Mouse (Mus musculus): ENCODE measurements at regions not wholly inside any gene's neighbourhood (a gene's known extent, or its start where the extent isn't known, plus 50 kb on each side); places are given as distances from the start of the nearest gene placed in this dataset.

DNA sequence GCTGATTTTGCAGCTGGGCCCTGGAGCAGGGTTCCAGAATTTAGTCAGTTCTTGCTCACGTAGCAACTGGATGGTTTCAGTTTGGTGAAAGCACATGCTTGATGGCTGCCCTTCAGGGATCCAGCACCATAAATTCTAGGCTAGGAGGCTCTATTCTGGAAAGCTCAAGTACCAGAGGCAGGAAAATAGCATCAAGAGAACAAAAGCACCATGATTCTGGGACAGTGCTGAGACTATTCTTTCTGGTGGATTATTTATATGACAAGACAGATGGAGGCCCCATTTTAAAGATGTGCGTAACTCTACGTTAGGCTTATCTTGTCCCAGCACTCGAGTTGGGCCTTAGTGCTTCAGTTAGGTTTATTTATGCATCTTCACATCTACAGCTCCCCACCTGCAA lies 463.0 kb upstream of the Pdzrn3 start:
- 90% methylated on average over 4 of the region's 4 CpGs for WGBS
- no peak for ATAC-seq (ENCODE audit: low FRiP score)

DNA sequence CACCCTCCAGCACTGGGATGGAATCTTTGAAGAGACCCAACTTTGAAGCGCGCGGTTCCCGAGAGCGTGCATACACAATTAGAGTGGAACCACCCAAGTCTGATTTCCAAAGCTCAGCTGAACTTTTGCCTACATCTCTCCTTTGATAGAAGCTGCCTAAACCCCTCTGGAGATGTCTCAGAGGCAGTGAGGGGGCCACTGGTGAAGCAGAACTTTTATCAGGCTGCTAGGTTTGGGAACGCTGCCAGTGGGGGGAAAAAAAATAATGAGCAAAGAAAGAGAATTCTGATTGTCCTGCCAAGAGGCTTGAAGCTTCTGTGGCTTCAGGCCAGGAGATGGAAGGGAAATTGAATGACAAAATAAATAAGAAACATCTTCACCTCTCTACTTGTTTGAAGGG lies 459.9 kb upstream of the Pdzrn3 start:
- H3K27ac ChIP-seq: no peak overlapping the region
- no peaks in the 10 kb centered on the region for H3K36me3 ChIP-seq
- 72% methylated on average over 6 of the region's 6 CpGs for WGBS
- no peak overlapping the region for H3K4me3 ChIP-seq
- H3K9ac ChIP-seq: no peak overlapping the region
- no peaks in the 10 kb centered on the region for H3K4me1 ChIP-seq (replicated peaks)
- H3K27me3 ChIP-seq: no peaks in the 10 kb centered on the region
- no peaks in the 10 kb centered on the region for H3K9me3 ChIP-seq
- ATAC-seq (ENCODE audit: low FRiP score): no peak
- no peak overlapping the region for H3K4me2 ChIP-seq

More for the DNA sequence above, 463.0 kb upstream of the Pdzrn3 start:
- Histone ChIP-seq H3K27me3 (no peaks in the 10 kb centered on the region), H3K27ac (no peak overlapping the region), H3K36me3 (no peaks in the 10 kb centered on the region), H3K4me2 (no peak overlapping the region), H3K4me1 (replicated peaks) (no peaks in the 10 kb centered on the region), H3K9ac (no peak overlapping the region), H3K4me3 (no peak overlapping the region), H3K9me3 (no peaks in the 10 kb centered on the region)

DNA sequence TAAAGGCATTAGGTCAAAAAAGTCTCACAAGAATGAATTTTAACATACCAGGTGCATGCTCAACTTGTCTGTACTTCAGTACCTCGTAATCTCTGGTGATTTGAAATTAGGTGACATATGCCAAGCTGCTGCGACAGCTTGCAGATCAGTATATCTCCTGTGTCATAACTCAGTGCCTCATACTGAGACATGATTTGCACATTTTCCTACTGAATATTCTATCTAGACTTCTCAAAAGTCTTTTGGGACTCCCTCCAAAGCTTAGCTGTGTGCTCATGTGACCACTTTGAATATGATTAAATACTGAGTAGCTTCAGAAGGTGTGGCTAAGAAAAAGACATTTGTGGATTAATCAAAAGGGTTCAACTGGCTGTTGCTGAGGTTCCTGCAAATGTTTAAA lies 416.3 kb upstream of the Pdzrn3 start:
- H3K4me3 ChIP-seq: no peak overlapping the region
- H3K27ac ChIP-seq: no peak overlapping the region
- H3K4me1 ChIP-seq (replicated peaks): no peaks in the 10 kb centered on the region
- H3K4me2 ChIP-seq: no peak overlapping the region
- H3K9ac ChIP-seq: no peak overlapping the region
- H3K9me3 ChIP-seq: no peaks in the 10 kb centered on the region
- WGBS: 81% methylated on average over 2 of the region's 2 CpGs
- no peaks in the 10 kb centered on the region for H3K27me3 ChIP-seq
- ATAC-seq (ENCODE audit: low FRiP score): no peak
- no peaks in the 10 kb centered on the region for H3K36me3 ChIP-seq

DNA sequence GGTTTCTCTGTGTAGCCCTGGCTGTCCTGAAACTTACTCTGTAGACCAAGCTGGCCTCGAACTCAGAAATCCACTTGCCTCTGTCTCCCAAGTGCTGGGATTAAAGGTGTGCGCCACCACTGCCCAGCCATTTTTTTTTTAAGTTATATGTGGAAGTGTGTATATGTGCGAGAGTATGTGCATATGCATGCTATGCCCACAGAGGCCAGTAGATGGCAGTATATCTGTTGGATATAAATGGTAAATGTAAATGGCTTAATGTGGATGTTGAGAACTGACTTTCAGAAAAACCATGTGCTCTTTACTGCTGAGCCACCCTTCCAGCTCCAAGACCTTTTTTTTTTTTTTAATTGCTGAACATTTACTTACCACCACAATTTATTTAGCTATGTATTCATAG lies 400.2 kb upstream of the Pdzrn3 start:
- no peaks in the 10 kb centered on the region for H3K4me1 ChIP-seq (replicated peaks)
- 97% methylated on average over 3 of the region's 3 CpGs for WGBS
- no peak overlapping the region for H3K4me2 ChIP-seq
- ATAC-seq (ENCODE audit: low FRiP score): no peak
- no peak overlapping the region for H3K9ac ChIP-seq
- H3K27ac ChIP-seq: no peak overlapping the region
- H3K27me3 ChIP-seq: no peaks in the 10 kb centered on the region
- no peaks in the 10 kb centered on the region for H3K36me3 ChIP-seq
- no peaks in the 10 kb centered on the region for H3K9me3 ChIP-seq
- H3K4me3 ChIP-seq: no peak overlapping the region

DNA sequence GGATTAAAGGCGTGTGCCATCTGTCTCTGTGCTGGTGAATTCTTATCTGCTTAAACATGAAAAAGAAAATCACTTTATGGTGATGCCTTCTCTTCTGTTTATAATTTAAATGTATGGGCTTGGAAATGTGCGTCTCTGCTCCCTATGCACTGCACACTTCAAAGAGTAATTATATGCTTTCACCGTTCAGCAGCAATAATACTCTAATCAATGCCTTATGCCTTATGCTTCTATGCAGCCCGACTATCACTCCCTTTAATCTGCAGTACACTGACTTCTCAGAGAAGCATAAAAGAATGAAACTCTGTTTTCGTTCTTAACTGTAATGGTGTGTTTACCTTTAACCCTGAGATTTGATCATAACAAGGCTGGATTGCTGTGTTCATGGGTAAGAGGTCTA lies 395.5 kb upstream of the Pdzrn3 start:
- no peaks in the 10 kb centered on the region for H3K36me3 ChIP-seq

DNA sequence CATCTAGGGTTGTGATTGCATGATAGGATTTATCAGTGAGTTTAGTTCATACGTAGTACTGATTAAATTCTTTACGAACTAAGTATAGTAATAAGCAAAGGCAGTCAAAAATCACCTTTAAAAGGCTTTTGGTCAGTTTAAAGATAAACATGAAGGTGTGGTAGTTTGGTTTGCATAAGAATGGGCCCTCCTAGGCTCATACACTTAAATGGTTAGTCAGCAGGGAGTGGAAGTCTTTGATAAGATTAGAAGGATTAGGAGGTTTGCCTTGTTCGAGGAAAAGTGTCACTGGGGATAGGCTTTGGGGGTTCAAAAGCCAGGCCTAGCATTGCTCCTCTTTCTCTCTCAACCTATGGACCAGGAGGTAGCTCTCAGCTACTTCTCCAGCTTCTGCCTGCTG lies 357.4 kb upstream of the Pdzrn3 start:
- Histone ChIP-seq H3K36me3 (no peaks in the 10 kb centered on the region), H3K4me3 (no peak overlapping the region), H3K27ac (no peak overlapping the region), H3K4me1 (replicated peaks) (no peaks in the 10 kb centered on the region), H3K27me3 (no peaks in the 10 kb centered on the region), H3K9me3 (no peaks in the 10 kb centered on the region), H3K9ac (no peak overlapping the region), H3K4me2 (no peak overlapping the region)
- WGBS: 72% methylated on average over 3 of the region's 3 CpGs
- ATAC-seq (ENCODE audit: low FRiP score): no peak

More for the DNA sequence above, 395.5 kb upstream of the Pdzrn3 start:
- 83% methylated on average over 5 of the region's 5 CpGs for WGBS
- no peak for ATAC-seq (ENCODE audit: low FRiP score)
- Histone ChIP-seq H3K4me3 (no peak overlapping the region), H3K27me3 (no peaks in the 10 kb centered on the region), H3K4me2 (no peak overlapping the region), H3K4me1 (replicated peaks) (no peaks in the 10 kb centered on the region), H3K9me3 (no peaks in the 10 kb centered on the region), H3K27ac (no peak overlapping the region), H3K9ac (no peak overlapping the region)

DNA sequence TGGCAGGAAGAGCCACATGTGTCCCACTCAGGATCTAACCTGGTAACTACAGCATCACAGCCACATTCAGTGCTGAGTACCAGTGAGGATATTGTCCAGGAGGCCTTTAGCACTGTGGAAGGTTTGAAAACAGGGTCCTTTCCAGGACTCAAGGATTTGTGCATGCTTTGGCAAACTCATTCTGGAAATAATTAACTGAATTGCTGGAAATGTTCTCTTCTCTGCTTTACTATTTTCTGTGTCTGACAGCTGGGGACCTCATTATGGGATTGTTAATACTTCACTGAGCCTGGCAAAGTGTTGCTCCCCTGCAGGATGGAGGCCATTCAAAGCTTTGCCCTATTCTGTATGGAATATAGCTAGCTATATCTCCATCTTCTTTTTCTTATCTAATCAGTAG lies 342.8 kb upstream of the Pdzrn3 start:
- Histone ChIP-seq H3K4me1 (replicated peaks) (no peaks in the 10 kb centered on the region), H3K4me2 (no peak overlapping the region), H3K27ac (no peak overlapping the region), H3K9me3 (no peaks in the 10 kb centered on the region), H3K36me3 (no peaks in the 10 kb centered on the region), H3K27me3 (no peaks in the 10 kb centered on the region), H3K4me3 (no peak overlapping the region), H3K9ac (no peak overlapping the region)
- no peak for ATAC-seq (ENCODE audit: low FRiP score)

DNA sequence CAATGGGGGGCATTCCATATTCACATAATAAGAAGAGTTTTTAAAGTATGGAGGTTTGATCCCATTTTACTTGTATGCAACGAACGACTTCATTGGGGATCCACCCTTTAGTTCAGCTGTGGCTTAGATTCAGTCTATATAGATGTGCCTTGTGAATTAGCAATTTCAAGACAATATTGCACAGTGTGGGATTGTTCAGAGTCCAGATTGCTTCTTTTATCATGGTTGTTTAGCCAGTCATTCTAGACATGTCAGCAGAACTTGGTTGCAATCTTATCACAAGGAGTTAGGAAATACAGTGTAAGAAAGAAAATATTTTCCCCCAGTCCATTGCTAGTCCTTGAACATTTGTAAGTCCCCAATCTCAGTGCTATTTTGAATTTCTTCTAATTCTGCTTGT lies 312.0 kb upstream of the Pdzrn3 start:
- Histone ChIP-seq H3K36me3 (no peaks in the 10 kb centered on the region), H3K4me3 (no peak overlapping the region), H3K4me2 (no peak overlapping the region), H3K27me3 (no peaks in the 10 kb centered on the region), H3K9me3 (no peaks in the 10 kb centered on the region), H3K4me1 (replicated peaks) (no peaks in the 10 kb centered on the region), H3K27ac (no peak overlapping the region), H3K9ac (no peak overlapping the region)
- ATAC-seq (ENCODE audit: low FRiP score): no peak
- 87% methylated on average over 2 of the region's 2 CpGs for WGBS

DNA sequence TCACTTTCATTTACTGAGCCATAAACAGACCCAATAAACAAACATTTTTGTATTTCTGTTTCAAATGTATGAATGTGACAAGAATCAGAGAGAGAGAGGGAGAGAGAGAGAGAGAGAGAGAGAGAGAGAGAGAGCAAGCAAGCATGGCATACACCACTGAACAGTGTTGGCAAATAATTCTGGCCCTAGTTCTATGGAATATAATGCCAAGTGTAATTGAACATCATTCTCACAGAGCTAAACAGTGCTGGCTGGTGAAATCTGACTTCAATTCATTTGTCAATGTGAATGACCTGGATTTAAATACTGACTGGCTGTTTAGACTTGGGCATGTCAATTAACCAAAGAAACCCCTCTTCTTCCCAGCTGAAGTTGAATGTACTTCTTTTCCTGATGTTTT lies 308.9 kb upstream of the Pdzrn3 start:
- H3K4me3 ChIP-seq: no peak overlapping the region
- H3K9me3 ChIP-seq: no peaks in the 10 kb centered on the region
- H3K27me3 ChIP-seq: no peaks in the 10 kb centered on the region
- no peaks in the 10 kb centered on the region for H3K36me3 ChIP-seq
- no peak for ATAC-seq (ENCODE audit: low FRiP score)
- no peaks in the 10 kb centered on the region for H3K4me1 ChIP-seq (replicated peaks)
- H3K4me2 ChIP-seq: no peak overlapping the region
- no peak overlapping the region for H3K27ac ChIP-seq
- H3K9ac ChIP-seq: no peak overlapping the region

DNA sequence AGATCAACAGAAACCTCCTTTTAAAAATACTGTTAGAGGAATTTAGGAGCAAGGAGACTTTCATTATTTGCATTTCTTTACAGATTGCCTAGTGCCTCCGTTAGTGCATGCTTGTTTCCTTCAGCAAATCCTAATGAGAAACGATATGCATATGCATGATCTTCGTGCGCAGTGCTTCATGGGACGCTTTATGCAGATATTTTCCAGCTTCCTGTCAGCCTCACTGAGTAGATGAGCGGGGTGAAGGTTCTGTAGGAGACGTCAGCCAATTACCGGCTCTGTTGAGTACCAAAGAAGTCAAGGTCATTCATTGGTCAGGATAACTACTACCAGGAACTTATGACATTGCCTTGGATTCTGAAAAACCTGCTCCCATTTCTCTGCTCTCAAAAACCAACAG lies 308.0 kb upstream of the Pdzrn3 start:
- Histone ChIP-seq H3K9ac (no peak overlapping the region), H3K9me3 (no peaks in the 10 kb centered on the region), H3K27me3 (no peaks in the 10 kb centered on the region), H3K4me2 (peak overlapping the region; percentile 5), H3K4me3 (no peak overlapping the region), H3K27ac (no peak overlapping the region), H3K4me1 (replicated peaks) (no peaks in the 10 kb centered on the region), H3K36me3 (no peaks in the 10 kb centered on the region)
- peak; percentile 59; the same call in 1 of the 2 replicates for ATAC-seq (ENCODE audit: low FRiP score)
- 48% methylated on average over 8 of the region's 8 CpGs for WGBS

DNA sequence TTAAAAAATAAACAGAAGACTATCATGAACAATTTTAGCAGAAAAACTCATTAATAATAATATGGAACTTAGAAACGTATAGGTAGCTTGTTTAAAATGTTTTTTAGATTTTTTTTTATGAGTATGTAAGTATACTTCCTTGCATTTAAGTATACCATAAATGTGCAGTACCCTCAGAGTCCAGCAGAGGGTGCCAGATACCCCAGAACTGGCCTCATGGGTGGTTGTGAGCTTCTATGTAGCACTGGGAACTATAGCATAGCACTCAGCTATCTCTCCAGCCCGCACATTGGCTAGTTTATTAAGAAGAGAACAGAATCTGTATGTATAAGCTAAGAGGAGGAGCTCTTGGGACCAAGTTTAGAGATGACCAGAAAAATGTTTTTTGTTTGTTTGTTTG lies 306.7 kb upstream of the Pdzrn3 start:
- H3K27ac ChIP-seq: no peak overlapping the region
- H3K4me1 ChIP-seq (replicated peaks): no peaks in the 10 kb centered on the region
- H3K36me3 ChIP-seq: no peaks in the 10 kb centered on the region
- H3K9ac ChIP-seq: no peak overlapping the region
- H3K27me3 ChIP-seq: no peaks in the 10 kb centered on the region
- H3K4me2 ChIP-seq: no peak overlapping the region
- no peak overlapping the region for H3K4me3 ChIP-seq
- 72% methylated on average over 2 of the region's 2 CpGs for WGBS
- no peak for ATAC-seq (ENCODE audit: low FRiP score)
- H3K9me3 ChIP-seq: no peaks in the 10 kb centered on the region

DNA sequence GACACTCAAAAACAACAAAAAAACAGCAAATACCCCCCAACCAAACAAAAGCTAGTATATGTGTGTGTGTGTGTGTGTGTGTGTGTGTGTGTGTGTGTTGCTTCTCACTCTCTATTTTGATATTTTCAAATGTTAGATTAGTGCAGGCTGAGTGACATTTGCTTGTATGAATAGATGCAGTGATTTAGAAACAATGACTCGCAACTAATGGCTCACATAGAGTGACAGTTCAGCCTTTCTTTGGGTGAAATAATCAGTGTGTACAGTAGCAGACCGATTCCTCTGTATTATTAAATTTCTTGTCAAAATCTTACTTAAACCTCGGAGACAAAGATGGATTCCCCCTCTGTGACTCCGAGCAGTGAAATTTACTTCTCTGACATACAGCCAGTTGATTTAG lies 297.1 kb upstream of the Pdzrn3 start:
- H3K27me3 ChIP-seq: no peaks in the 10 kb centered on the region
- WGBS: 58% methylated on average over 4 of the region's 4 CpGs
- no peak overlapping the region for H3K4me2 ChIP-seq
- no peaks in the 10 kb centered on the region for H3K9me3 ChIP-seq
- ATAC-seq (ENCODE audit: low FRiP score): no peak
- H3K4me3 ChIP-seq: no peak overlapping the region
- H3K36me3 ChIP-seq: no peaks in the 10 kb centered on the region
- H3K27ac ChIP-seq: no peak overlapping the region
- no peak overlapping the region for H3K9ac ChIP-seq
- H3K4me1 ChIP-seq (replicated peaks): peaks cover 5% of the 10 kb centered on the region

DNA sequence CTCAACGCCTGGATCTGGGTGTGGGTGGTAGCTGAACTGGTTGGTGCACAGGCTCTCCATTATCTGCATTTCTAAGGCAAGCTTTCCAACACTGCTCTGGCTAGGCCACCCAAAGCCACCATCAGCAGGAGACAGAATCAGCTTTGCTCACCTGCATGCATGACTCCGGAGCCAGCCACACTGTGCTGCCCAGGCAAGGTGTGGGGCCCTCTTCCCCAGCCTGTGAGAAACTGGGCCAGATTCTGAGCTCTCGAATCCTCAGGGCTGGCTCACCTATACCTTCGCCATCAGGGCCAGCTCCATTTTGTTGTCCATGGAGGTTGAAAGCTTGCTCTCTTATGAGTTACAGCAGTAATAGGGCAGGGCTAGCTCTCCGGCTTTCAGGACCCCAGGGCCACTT lies 293.1 kb upstream of the Pdzrn3 start:
- WGBS: 68% methylated on average over 5 of the region's 5 CpGs
- ATAC-seq (ENCODE audit: low FRiP score): no peak

More for the DNA sequence above, 293.1 kb upstream of the Pdzrn3 start:
- H3K36me3 ChIP-seq: no peaks in the 10 kb centered on the region
- H3K4me1 ChIP-seq (replicated peaks): peaks cover 14% of the 10 kb centered on the region
- no peak overlapping the region for H3K4me3 ChIP-seq
- no peak overlapping the region for H3K4me2 ChIP-seq
- H3K27ac ChIP-seq: no peak overlapping the region; the same call in 1 of the 2 replicates
- no peaks in the 10 kb centered on the region for H3K9me3 ChIP-seq
- H3K27me3 ChIP-seq: no peaks in the 10 kb centered on the region
- H3K9ac ChIP-seq: no peak overlapping the region
